Mouse (Mus musculus): ENCODE data around the gene Bmpr2.

Gene Bmpr2

GRCm38 (mm10) chr1:59902634-59903033 lies 139.4 kb downstream of the Bmpr2 start:
- no peak for DNase-seq

GRCm38 (mm10) chr1:59904630-59905295 lies 141.6 kb downstream of the Bmpr2 start:
- no peak for DNase-seq

- no peak for DNase-seq
Measured at GRCm38 (mm10) chr1:59905916-59906315, 142.7 kb downstream of the Bmpr2 start.

- DNase-seq = no peak
Measured at GRCm38 (mm10) chr1:59906819-59907521, 143.8 kb downstream of the Bmpr2 start.

- no peak for DNase-seq
Measured at GRCm38 (mm10) chr1:59907700-59908099, 144.5 kb downstream of the Bmpr2 start.

GRCm38 (mm10) chr1:59910941-59911340 lies 147.7 kb downstream of the Bmpr2 start:
- DNase-seq = no peak

- peak; percentile 98 for DNase-seq
Measured at GRCm38 (mm10) chr1:59912413-59913157, 149.4 kb downstream of the Bmpr2 start, which contains the start of gene Fam117b. Gene Fam117b, plus strand, starts transcription at chr1:59913006.

- peak; percentile 66 for DNase-seq
Measured at GRCm38 (mm10) chr1:59913195-59913868, 150.1 kb downstream of the Bmpr2 start.

GRCm38 (mm10) chr1:59913869-59914225 lies 150.6 kb downstream of the Bmpr2 start:
- peak; percentile 61 for DNase-seq

- DNase-seq = no peak
Measured at GRCm38 (mm10) chr1:59914799-59915198, 151.6 kb downstream of the Bmpr2 start.

GRCm38 (mm10) chr1:59915843-59916610 lies 152.8 kb downstream of the Bmpr2 start:
- no peak for DNase-seq

GRCm38 (mm10) chr1:59917401-59917800 lies 154.2 kb downstream of the Bmpr2 start:
- DNase-seq = no peak

GRCm38 (mm10) chr1:59918075-59918474 lies 154.9 kb downstream of the Bmpr2 start:
- DNase-seq = no peak

- no peak for DNase-seq
Measured at GRCm38 (mm10) chr1:59923201-59923600, 160.0 kb downstream of the Bmpr2 start.

GRCm38 (mm10) chr1:59923673-59924072 lies 160.5 kb downstream of the Bmpr2 start:
- DNase-seq = no peak

- DNase-seq = no peak
Measured at GRCm38 (mm10) chr1:59924411-59924810, 161.2 kb downstream of the Bmpr2 start.

- DNase-seq = no peak
Measured at GRCm38 (mm10) chr1:59926021-59926672, 162.9 kb downstream of the Bmpr2 start.

GRCm38 (mm10) chr1:59927131-59927680 lies 164.0 kb downstream of the Bmpr2 start:
- DNase-seq = no peak

All from layer of hippocampus, adult 9-11 months (tissue).